Mouse (Mus musculus) kidney, adult 8-10 months (tissue): ENCODE data around the gene Tead1.

ENCODE experiments used
- DNase-seq, 2 experiments: peaks; one replicate each; pipeline ENCODE4 v3.0.0; 2022

The Tead1 gene

GRCm38 (mm10) chr7:112823621-112824020 is 144.5 kb downstream of the Tead1 start:
- peak; percentile 72 to 77 for DNase-seq

- no peak for DNase-seq
Measured at GRCm38 (mm10) chr7:112825339-112825781, 146.2 kb downstream of the Tead1 start.

GRCm38 (mm10) chr7:112826114-112826911 is 147.2 kb downstream of the Tead1 start:
- peak; percentile 66 to 72 for DNase-seq

- DNase-seq = peak; percentile 85 to 90
Measured at GRCm38 (mm10) chr7:112828016-112828695, 149.0 kb downstream of the Tead1 start.

GRCm38 (mm10) chr7:112828696-112829022 is 149.5 kb downstream of the Tead1 start:
- DNase-seq = peak in 1 of 2 experiments; percentile 44

- peak; percentile 79 to 91 for DNase-seq
Measured at GRCm38 (mm10) chr7:112830946-112831345, 151.8 kb downstream of the Tead1 start.

GRCm38 (mm10) chr7:112831446-112831845 is 152.3 kb downstream of the Tead1 start:
- peak; percentile 80 to 89 for DNase-seq

- DNase-seq = peak in 1 of 2 experiments; percentile 35
Measured at GRCm38 (mm10) chr7:112833132-112833531, 154.0 kb downstream of the Tead1 start.

GRCm38 (mm10) chr7:112836076-112836475 is 157.0 kb downstream of the Tead1 start:
- no peak for DNase-seq

GRCm38 (mm10) chr7:112838131-112838530 is 159.0 kb downstream of the Tead1 start:
- no peak for DNase-seq

- DNase-seq = peak; percentile 57 to 63
Measured at GRCm38 (mm10) chr7:112840351-112840750, 161.2 kb downstream of the Tead1 start.

GRCm38 (mm10) chr7:112840890-112841289 is 161.8 kb downstream of the Tead1 start:
- DNase-seq = no peak

- no peak for DNase-seq
Measured at GRCm38 (mm10) chr7:112841484-112841883, 162.4 kb downstream of the Tead1 start.

- DNase-seq = no peak
Measured at GRCm38 (mm10) chr7:112841886-112842285, 162.8 kb downstream of the Tead1 start.

- no peak for DNase-seq
Measured at GRCm38 (mm10) chr7:112851281-112851744, 172.2 kb downstream of the Tead1 start.

- peak in 1 of 2 experiments; percentile 52 for DNase-seq
Measured at GRCm38 (mm10) chr7:112852149-112852839, 173.2 kb downstream of the Tead1 start.

- no peak for DNase-seq
Measured at GRCm38 (mm10) chr7:112853857-112854256, 174.7 kb downstream of the Tead1 start.

GRCm38 (mm10) chr7:112854516-112854915 is 175.4 kb downstream of the Tead1 start:
- no peak for DNase-seq

GRCm38 (mm10) chr7:112855419-112855818 is 176.3 kb downstream of the Tead1 start:
- DNase-seq = no peak

GRCm38 (mm10) chr7:112856121-112856571 is 177.0 kb downstream of the Tead1 start:
- DNase-seq = no peak

- DNase-seq = no peak
Measured at GRCm38 (mm10) chr7:112856583-112856982, 177.5 kb downstream of the Tead1 start.

GRCm38 (mm10) chr7:112859887-112860286 is 180.8 kb downstream of the Tead1 start:
- DNase-seq = no peak

- no peak for DNase-seq
Measured at GRCm38 (mm10) chr7:112862086-112862485, 183.0 kb downstream of the Tead1 start.
